Mouse (Mus musculus) adrenal gland, adult 8-10 months (tissue): ENCODE data around the gene Ndufaf2. TPM values are rescaled to one million over a fixed set of nuclear protein-coding genes. Genes with fewer than 3 reads are reported as not detected.
A peak's percentile ranks its signal among the peaks of the same experiment; 100 is the strongest.

Source experiments
- DNase-seq: peaks from one replicate; pipeline ENCODE4 v3.0.0; 2022
- total RNA-seq, 4 experiments: library from RNA; stranded (reverse); gene quantifications; 2 replicates each; pipeline ENCODE4 v1.2.4; 2022

The Ndufaf2 gene
- total RNA-seq, 4 experiments from 2014 or later, result 13.9 to 27.0 (median 20.9) TPM

GRCm38 (mm10) chr13:108032789-108033188 is 125.6 kb downstream of the Ndufaf2 start:
- DNase-seq, result no peak

- DNase-seq, result peak; percentile 3
Observed at GRCm38 (mm10) chr13:108025802-108026201, 132.6 kb downstream of the Ndufaf2 start.

- no peak for DNase-seq
Observed at GRCm38 (mm10) chr13:108017349-108017748, 141.1 kb downstream of the Ndufaf2 start.

DNA sequence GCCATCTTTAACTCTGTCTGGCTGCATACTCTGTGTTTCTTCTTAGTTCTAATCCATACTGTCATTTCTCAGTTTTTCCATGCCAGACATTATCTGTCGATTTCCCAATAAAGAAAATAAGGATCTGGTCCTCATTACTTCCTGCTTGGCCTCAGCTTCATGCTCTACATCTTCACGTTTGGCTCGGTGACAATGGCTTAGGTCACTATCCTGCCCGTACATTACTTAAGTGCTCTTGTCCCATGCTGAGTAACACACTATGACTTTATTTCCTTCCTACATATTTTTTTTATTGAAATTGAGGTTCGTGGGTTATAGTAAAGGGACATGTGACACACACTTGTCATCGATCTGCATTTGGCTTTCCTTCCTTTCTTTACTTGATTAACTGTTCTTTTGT is 143.3 kb downstream of the Ndufaf2 start:
- no peak for DNase-seq

GRCm38 (mm10) chr13:108013839-108014238 is 144.6 kb downstream of the Ndufaf2 start:
- no peak for DNase-seq

GRCm38 (mm10) chr13:108013110-108013509 is 145.3 kb downstream of the Ndufaf2 start:
- DNase-seq, result no peak

- no peak for DNase-seq
Observed at GRCm38 (mm10) chr13:108007861-108008260, 150.6 kb downstream of the Ndufaf2 start.

DNA sequence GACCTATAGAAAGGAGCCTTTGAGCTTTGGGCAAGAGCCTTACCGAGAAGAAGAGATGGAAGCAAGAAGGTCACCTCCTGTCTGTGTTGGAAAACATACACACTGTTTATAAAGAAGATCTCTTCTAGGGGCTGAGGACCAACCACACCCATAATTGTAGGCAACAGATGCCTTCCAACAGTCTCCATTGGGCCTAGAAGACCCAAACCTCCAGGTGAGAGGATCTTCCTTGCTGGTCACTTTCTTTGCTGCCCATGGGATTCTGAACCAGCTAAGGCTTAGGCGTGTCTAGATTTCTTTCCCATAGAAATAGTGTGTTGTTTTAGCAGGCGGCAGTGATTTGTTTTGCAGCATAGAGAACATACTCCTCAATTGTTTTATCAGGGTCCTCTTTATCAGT is 162.1 kb downstream of the Ndufaf2 start:
- DNase-seq, result no peak

DNA sequence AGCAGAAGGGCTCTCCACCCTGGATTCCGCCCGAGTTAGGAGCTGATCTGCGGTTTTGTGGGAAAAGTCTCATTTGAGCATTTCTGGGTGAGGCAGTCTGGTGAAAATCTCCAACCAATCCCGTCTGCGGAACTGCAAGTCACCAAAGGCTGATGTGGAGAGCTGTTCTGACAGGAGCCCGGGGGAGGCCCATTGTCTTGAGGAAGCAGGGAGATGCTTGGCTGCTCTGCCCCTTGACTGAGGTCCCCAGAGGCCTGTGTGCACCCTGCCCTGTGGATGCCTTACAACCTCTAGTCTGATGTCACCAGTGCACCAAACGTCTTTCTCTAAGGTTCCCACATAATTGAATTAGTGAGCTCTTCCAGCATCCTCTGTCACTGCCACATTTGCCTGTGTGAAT is 163.2 kb downstream of the Ndufaf2 start:
- DNase-seq, result no peak

DNA sequence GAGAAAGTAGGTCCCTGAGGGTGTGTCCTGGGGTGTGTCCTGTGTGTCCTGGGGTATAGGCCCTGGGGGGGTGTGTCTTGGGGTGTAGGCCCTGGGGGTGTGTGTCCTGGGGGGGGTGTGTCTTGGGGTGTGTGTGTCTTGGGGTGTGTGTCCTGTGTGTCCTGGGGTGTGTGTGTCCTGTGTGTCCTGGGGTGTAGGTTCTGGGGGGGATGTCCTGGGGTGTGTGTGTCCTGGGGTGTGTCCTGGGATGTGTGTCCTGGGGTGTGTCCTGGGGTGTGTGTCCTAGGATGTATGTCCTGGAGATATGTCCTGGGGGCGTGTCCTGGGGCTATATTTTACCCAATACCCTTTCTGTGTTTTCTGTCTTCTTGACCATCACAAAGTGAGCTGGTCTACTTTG is 165.8 kb downstream of the Ndufaf2 start:
- no peak for DNase-seq

GRCm38 (mm10) chr13:107984641-107985040 is 173.8 kb downstream of the Ndufaf2 start:
- no peak for DNase-seq

GRCm38 (mm10) chr13:107984186-107984585 is 174.2 kb downstream of the Ndufaf2 start:
- DNase-seq, result no peak

GRCm38 (mm10) chr13:107983231-107983847 is 175.1 kb downstream of the Ndufaf2 start:
- DNase-seq, result no peak

DNA sequence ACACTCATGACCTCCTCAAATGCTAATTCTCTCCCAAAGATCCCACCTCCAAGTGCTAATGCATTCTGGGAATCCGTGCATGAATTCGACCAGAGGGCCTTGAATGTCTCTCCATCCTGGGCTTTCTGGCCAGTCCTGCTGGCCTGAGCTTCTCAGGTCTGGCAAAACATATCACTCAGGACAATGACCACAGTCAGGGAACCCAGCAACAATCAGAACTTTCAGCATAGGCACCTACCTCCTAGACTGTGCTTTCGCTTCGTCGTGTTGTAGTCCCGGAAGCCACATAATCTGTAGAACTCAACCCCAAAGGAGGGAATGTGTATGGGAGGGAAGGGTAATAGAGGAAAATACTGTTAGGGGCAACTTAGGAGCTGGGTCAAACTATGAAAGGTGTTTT is 179.0 kb downstream of the Ndufaf2 start:
- DNase-seq, result no peak

DNA sequence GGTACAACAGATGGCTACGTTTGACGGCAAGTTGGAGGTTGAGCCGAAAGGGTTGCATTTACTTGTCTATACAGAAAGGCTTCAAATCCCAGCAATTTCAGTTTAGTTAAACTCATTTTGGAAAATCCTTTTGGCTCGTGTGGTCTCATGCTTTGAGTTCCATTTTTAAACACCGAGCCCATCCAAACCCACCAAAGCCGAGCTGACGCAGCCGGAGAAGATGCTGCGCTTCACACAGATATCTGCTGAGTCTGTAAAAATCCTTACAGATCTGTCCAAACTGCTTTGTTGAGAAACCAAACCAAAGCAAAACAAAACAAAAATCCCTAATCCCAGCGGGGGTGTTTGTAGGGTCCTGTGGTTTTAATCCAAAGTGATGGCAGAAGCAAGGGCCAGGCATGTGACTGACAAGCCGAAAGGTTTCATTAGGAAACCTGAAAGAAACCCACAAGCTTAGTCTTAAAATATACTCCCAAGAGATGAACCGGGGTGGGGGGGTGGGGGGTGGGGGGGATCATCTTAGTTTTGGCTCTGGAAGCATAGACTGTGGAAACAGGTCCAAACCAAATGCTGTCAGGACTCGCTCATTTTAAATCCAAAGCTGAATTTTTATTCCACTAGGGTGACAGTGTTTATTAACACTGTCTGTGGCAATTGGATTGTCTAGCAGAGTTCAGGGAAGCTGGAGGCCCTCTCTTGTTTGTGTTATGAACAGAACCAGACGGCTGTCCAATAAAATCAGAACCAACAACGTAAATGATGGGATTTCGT is 181.4 kb downstream of the Ndufaf2 start:
- DNase-seq, result no peak

DNA sequence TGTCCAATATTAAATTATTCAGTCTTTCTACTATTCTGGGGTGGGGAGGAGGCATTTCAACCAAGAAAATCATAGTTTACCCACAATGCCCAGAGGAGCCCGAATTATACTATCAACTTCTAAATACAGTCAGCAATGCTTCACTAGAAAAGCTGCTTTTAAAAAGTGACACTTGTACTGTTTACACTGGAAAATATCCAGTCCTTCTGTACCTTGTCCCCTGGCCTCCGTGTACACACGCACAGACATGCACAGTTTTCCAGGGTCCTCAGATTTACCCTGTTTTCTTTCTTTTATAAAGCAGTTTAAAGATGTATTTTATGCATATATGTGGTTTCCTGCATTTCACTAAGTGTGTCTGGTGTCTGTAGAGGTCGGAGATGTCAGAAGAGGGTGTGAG is 186.0 kb downstream of the Ndufaf2 start:
- no peak for DNase-seq

- no peak for DNase-seq
Observed at GRCm38 (mm10) chr13:107971868-107972267, 186.6 kb downstream of the Ndufaf2 start.

DNA sequence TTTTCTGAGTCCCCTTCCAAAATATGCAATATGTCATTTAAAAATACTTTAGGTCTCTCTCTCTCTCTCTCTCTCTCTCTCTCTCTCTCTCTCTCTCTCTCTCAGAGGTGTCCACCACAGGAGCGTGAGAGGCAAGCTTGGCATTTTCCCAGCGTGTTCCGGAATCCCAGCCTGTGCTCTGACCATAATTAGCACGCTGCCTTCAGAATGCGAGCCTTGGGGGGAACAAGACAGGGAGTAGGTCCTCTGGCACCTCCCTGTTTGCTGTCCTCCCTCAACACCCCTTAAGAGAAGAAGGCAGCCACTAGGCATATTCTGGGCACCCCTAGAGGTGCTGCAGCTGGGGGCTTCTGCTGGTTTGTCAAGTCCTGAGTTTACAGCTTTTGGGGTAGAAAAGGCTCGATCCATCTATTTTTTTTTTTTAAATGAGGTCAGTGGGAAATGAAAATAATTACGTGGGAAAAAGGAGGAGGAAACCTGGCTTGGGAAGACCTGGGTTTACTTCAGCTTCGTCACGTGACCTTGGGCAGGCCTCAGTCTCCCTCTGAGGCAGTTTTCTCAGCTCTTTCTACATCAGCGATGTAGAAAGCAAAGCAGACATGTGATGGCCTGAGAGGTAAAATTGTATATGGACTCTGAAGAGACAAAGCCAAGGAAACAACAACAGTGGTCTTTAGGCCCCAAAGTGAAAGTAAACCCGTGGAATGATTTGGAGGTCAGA is 187.8 kb downstream of the Ndufaf2 start:
- DNase-seq, result no peak

DNA sequence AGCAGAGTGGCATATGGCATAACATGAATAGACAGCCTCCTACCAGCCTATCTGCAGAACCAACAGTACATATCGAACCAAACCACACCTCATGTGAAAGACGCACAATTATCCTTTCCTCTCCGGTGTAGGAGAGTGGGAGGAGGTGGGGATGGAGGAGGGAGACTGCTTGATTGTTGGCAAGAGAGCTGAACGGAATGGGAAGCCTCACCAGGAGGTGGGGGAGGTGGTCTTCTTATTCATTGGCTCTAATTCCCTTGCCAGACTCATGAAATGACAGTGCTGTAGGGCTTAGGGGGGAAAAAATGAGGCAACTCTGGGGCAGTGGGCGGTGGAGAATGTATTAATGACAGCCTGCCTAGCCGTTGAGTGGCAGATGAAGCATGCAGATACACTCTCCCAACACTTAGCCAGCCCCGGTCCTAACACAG is 188.4 kb downstream of the Ndufaf2 start:
- DNase-seq, result no peak

DNA sequence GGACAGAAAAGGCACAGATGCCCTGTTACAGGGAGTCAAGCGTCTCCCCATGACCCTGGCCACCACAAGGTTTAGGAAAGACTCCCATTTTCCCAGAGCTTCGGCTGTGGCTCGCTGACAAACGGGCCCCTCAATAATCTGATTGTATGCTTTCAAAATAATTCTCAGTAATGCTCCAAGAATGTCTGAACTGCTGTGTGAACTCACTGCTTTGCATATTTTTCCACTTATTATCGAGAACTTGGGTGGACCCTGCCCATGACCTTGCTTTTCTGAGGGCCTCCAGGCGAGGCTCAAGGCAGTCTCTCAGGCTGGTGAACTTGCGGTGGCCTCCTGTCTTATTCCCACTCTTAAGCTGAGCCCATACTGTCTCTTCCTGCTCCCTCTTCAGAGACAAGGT is 193.8 kb downstream of the Ndufaf2 start:
- no peak for DNase-seq

- no peak for DNase-seq
Observed at GRCm38 (mm10) chr13:107963471-107963870, 195.0 kb downstream of the Ndufaf2 start.

- DNase-seq, result no peak
Observed at GRCm38 (mm10) chr13:107962741-107963140, 195.7 kb downstream of the Ndufaf2 start.

- DNase-seq, result no peak
Observed at GRCm38 (mm10) chr13:107961972-107962371, 196.5 kb downstream of the Ndufaf2 start.

DNA sequence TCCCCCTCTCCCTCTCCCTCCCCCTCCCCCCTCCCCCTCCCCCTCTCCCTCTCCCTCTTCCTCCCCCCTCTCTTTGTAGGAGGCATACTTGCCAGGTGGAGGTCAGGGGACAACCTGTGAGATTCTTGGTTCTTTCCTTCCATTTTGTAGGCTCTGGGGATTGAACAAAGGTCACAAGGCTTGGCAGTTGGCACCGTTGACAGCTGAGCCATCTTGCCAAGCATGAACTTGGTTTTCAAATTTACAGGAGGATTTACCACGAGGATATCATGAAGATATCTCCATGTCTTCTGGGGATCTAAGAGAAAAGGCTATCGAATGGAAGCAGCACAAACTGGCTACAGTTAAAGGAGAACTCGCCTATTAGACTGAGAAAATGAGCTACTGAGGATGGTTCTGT is 196.9 kb downstream of the Ndufaf2 start:
- DNase-seq, result no peak
